Comparison of ENCODE assay signal across 1 mouse cellular context in the genomic region with DNA sequence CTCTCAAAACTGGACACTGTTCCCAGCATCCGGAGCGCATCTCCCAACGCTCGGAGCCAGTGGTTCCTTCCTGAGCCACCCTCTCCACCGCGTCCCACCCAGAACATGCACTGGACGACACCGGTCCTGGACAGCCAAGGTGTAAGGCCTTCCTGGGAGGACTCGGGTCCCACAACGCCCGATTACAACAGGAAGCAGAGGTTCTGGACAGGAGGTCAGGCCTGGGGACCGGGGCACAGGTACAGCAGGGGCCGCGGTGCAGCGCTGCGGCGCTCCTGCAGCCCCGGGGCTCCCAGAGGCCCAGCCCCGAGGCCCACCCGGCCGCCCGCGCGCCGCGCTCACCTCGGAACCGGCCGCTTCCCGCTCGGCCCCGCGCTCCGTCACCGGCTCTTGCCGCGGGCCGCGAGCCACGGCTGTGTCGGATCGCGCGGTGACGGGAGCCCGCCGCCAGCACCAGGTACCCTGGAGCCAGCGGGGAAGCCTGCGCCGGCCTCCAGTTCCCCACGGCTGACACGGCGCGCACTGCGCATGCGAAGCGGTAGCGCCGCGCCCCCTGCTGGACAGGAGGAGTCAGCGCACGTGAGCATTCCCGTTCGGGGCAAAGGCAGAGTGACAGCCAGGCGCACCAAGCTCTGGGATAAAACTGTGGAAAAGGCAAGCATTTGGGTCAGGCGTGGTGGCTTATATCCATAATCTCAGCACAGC.
A peak's percentile ranks its signal among the peaks of the same experiment; 100 is the strongest.
TF ChIP-seq lines count a peak whose summit lies in the region.

Ext2 (minus strand) TSS at position 524 of the 705 bp plus-strand sequence.

TF ChIP-seq in CH12.LX, 34 proteins besides CTCF, POLR2A, EP300 and RAD21 (continued from another document):
- TF ChIP-seq KAT2A (IDR thresholded peaks at IDR 0.05; ENCODE audit: insufficient replicate concordance, low read length) (no peak), ELF1 (IDR thresholded peaks at IDR 0.05; ENCODE audit: low read depth, low read length) (peak; percentile 44), MEF2A (IDR thresholded peaks at IDR 0.05; ENCODE audit: borderline replicate concordance, low read depth, low read length) (no peak), MAZ (IDR thresholded peaks at IDR 0.05; ENCODE audit: low read depth, low read length) (no peak), RCOR1 (conservative IDR thresholded peaks at IDR 0.05; ENCODE audit: low read depth, low read length) (no peak), GABPA (IDR thresholded peaks at IDR 0.05; ENCODE audit: insufficient replicate concordance, low read depth, low read length) (no peak), MYC (IDR thresholded peaks at IDR 0.05; ENCODE audit: low read depth, low read length) (peak; percentile 49; the same call in 1 of the 2 replicates), JUND (conservative IDR thresholded peaks at IDR 0.05; ENCODE audit: low read depth, low read length) (no peak), ZC3H11A (IDR thresholded peaks at IDR 0.05; ENCODE audit: low read depth, low read length) (no peak), MXI1 (IDR thresholded peaks at IDR 0.05; ENCODE audit: low read depth, low read length) (peak; percentile 63; the same call in 1 of the 2 replicates), SIN3A (IDR thresholded peaks at IDR 0.05; ENCODE audit: low read length) (no peak), PAX5 (IDR thresholded peaks at IDR 0.05; ENCODE audit: low read length) (no peak), CHD2 (IDR thresholded peaks at IDR 0.05; ENCODE audit: low read length) (no peak), ZMIZ1 (IDR thresholded peaks at IDR 0.05; ENCODE audit: low read depth, low read length) (no peak), ZNF384 (IDR thresholded peaks at IDR 0.05; ENCODE audit: low read depth, low read length) (no peak), POLR2AphosphoS2 (IDR thresholded peaks at IDR 0.05; ENCODE audit: low read depth, low read length) (no peak), SMC3 (IDR thresholded peaks at IDR 0.05; ENCODE audit: low read depth, low read length) (no peak), MAFK (IDR thresholded peaks at IDR 0.05; ENCODE audit: insufficient replicate concordance, low read length) (no peak), MAX (IDR thresholded peaks at IDR 0.05; ENCODE audit: low read length) (peak; percentile 91), IRF4 (IDR thresholded peaks at IDR 0.05; ENCODE audit: low read depth, low read length) (no peak), UBTF (IDR thresholded peaks at IDR 0.05; ENCODE audit: low read depth, low read length) (no peak), E2F4 (IDR thresholded peaks at IDR 0.05; ENCODE audit: insufficient replicate concordance, low read depth, low read length) (no peak), ETS1 (conservative IDR thresholded peaks at IDR 0.05; ENCODE audit: low read depth, low read length) (no peak), ZKSCAN1 (IDR thresholded peaks at IDR 0.05; ENCODE audit: borderline replicate concordance, low read depth, low read length) (no peak), TCF12 (IDR thresholded peaks at IDR 0.05; ENCODE audit: low read depth, low read length) (peak; percentile 60), NRF1 (IDR thresholded peaks at IDR 0.05; ENCODE audit: low read depth, low read length) (peak; percentile 93), TBP (conservative IDR thresholded peaks at IDR 0.05; ENCODE audit: low read depth, low read length) (no peak), USF1 (IDR thresholded peaks at IDR 0.05; ENCODE audit: low read depth, low read length) (peak; percentile 35), CHD1 (IDR thresholded peaks at IDR 0.05; ENCODE audit: low read depth, low read length) (no peak), NELFE (IDR thresholded peaks at IDR 0.05; ENCODE audit: low read depth, low read length) (peak; percentile 71), BHLHE40 (IDR thresholded peaks at IDR 0.05; ENCODE audit: low read depth, low read length) (peak; percentile 94)
